Mouse (Mus musculus): Measurements from ENCODE around the gene Gipc3. TPM values are rescaled to one million over a fixed set of nuclear protein-coding genes. Genes with fewer than 3 reads are reported as not detected.
A peak's percentile ranks its signal among the peaks of the same experiment; 100 is the strongest.

The Gipc3 gene
- polyA plus RNA-seq, 1 experiment from 2014 or later, result not detected

- under 1% methylated on average over 68 of the region's 68 CpGs for WGBS
- peak within 1 kb of the TSS; percentile 89 for H3K4me3 ChIP-seq (replicated peaks; ENCODE audit: low read length)
- ATAC-seq, result peak; percentile 93
- H3K27ac ChIP-seq (ENCODE audit: low read length), result peak within 1 kb of the TSS; percentile 97
- no peaks in the 10 kb centered on the region for H3K27me3 ChIP-seq (replicated peaks; ENCODE audit: control insufficient read depth, insufficient read depth, low read length)
- H3K9me3 ChIP-seq (ENCODE audit: control insufficient read depth, low read length), result no peaks in the 10 kb centered on the region
- peaks cover 24% of the 10 kb centered on the region for H3K4me1 ChIP-seq (replicated peaks; ENCODE audit: control insufficient read depth, insufficient read depth, low read length)
- peak within 1 kb of the TSS; percentile 66 for H3K9ac ChIP-seq (replicated peaks; ENCODE audit: low read depth, low read length)
- peaks cover 33% of the 10 kb centered on the region for H3K36me3 ChIP-seq (ENCODE audit: control insufficient read depth, insufficient read depth)
- H3K4me2 ChIP-seq (ENCODE audit: low read length), result peak within 1 kb of the TSS; percentile 83
These were observed 22.3 kb downstream of the Gipc3 start, which contains the start of gene Cactin for GRCm38 (mm10) chr10:81320550-81321347. Cactin (plus strand) TSS chr10:81321103.

- no peaks in the 10 kb centered on the region for H3K27me3 ChIP-seq (replicated peaks; ENCODE audit: control insufficient read depth, insufficient read depth, low read length)
- H3K4me2 ChIP-seq (ENCODE audit: low read length), result peak overlapping the region; percentile 83
- H3K4me3 ChIP-seq (replicated peaks; ENCODE audit: low read length), result peak overlapping the region; percentile 89
- H3K4me1 ChIP-seq (replicated peaks; ENCODE audit: control insufficient read depth, insufficient read depth, low read length), result peaks cover 24% of the 10 kb centered on the region
- WGBS, result under 1% methylated on average over 38 of the region's 38 CpGs
- ATAC-seq, result 0 out of 2 replicates have a peak, but pooled peaks have one; percentile 1
- peak overlapping the region; percentile 44 for H3K9ac ChIP-seq (replicated peaks; ENCODE audit: low read depth, low read length)
- peaks cover 33% of the 10 kb centered on the region for H3K36me3 ChIP-seq (ENCODE audit: control insufficient read depth, insufficient read depth)
- H3K27ac ChIP-seq (ENCODE audit: low read length), result peak overlapping the region; percentile 97
- no peaks in the 10 kb centered on the region for H3K9me3 ChIP-seq (ENCODE audit: control insufficient read depth, low read length)
These were observed 23.1 kb downstream of the Gipc3 start for GRCm38 (mm10) chr10:81319741-81320549.

GRCm38 (mm10) chr10:81319330-81319699, 23.8 kb downstream of the Gipc3 start:
- peaks cover 24% of the 10 kb centered on the region for H3K4me1 ChIP-seq (replicated peaks; ENCODE audit: control insufficient read depth, insufficient read depth, low read length)
- H3K9ac ChIP-seq (replicated peaks; ENCODE audit: low read depth, low read length), result peak overlapping the region; percentile 44
- H3K36me3 ChIP-seq (ENCODE audit: control insufficient read depth, insufficient read depth), result peaks cover 31% of the 10 kb centered on the region
- H3K9me3 ChIP-seq (ENCODE audit: control insufficient read depth, low read length), result no peaks in the 10 kb centered on the region
- H3K4me2 ChIP-seq (ENCODE audit: low read length), result peak overlapping the region; percentile 83
- H3K27ac ChIP-seq (ENCODE audit: low read length), result peak overlapping the region; percentile 97
- ATAC-seq, result no peak
- no peaks in the 10 kb centered on the region for H3K27me3 ChIP-seq (replicated peaks; ENCODE audit: control insufficient read depth, insufficient read depth, low read length)
- peak overlapping the region; percentile 89 for H3K4me3 ChIP-seq (replicated peaks; ENCODE audit: low read length)
- 41% methylated on average over 8 of the region's 8 CpGs for WGBS

- WGBS, result 87% methylated on average over 13 of the region's 13 CpGs
- peaks cover 24% of the 10 kb centered on the region for H3K4me1 ChIP-seq (replicated peaks; ENCODE audit: control insufficient read depth, insufficient read depth, low read length)
- no peak for ATAC-seq
- H3K4me3 ChIP-seq (replicated peaks; ENCODE audit: low read length), result no peak overlapping the region
- peak overlapping the region; percentile 44 for H3K9ac ChIP-seq (replicated peaks; ENCODE audit: low read depth, low read length)
- H3K27me3 ChIP-seq (replicated peaks; ENCODE audit: control insufficient read depth, insufficient read depth, low read length), result no peaks in the 10 kb centered on the region
- no peak overlapping the region for H3K4me2 ChIP-seq (ENCODE audit: low read length)
- H3K36me3 ChIP-seq (ENCODE audit: control insufficient read depth, insufficient read depth), result peaks cover 30% of the 10 kb centered on the region
- no peaks in the 10 kb centered on the region for H3K9me3 ChIP-seq (ENCODE audit: control insufficient read depth, low read length)
- H3K27ac ChIP-seq (ENCODE audit: low read length), result no peak overlapping the region
These were observed 24.3 kb downstream of the Gipc3 start for GRCm38 (mm10) chr10:81318589-81319329.

GRCm38 (mm10) chr10:81317273-81317672, 25.8 kb downstream of the Gipc3 start:
- ATAC-seq, result no peak
- no peak overlapping the region for H3K4me2 ChIP-seq (ENCODE audit: low read length)
- H3K36me3 ChIP-seq (ENCODE audit: control insufficient read depth, insufficient read depth), result peaks cover 24% of the 10 kb centered on the region
- no peak overlapping the region for H3K27ac ChIP-seq (ENCODE audit: low read length)
- H3K4me1 ChIP-seq (replicated peaks; ENCODE audit: control insufficient read depth, insufficient read depth, low read length), result peaks cover 21% of the 10 kb centered on the region
- WGBS, result 16% methylated on average over 20 of the region's 20 CpGs
- no peak overlapping the region for H3K9ac ChIP-seq (replicated peaks; ENCODE audit: low read depth, low read length)
- no peak overlapping the region for H3K4me3 ChIP-seq (replicated peaks; ENCODE audit: low read length)
- H3K27me3 ChIP-seq (replicated peaks; ENCODE audit: control insufficient read depth, insufficient read depth, low read length), result no peaks in the 10 kb centered on the region
- H3K9me3 ChIP-seq (ENCODE audit: control insufficient read depth, low read length), result no peaks in the 10 kb centered on the region

GRCm38 (mm10) chr10:81316338-81317060, 26.6 kb downstream of the Gipc3 start:
- peaks cover 26% of the 10 kb centered on the region for H3K36me3 ChIP-seq (ENCODE audit: control insufficient read depth, insufficient read depth)

GRCm38 (mm10) chr10:81315587-81315986, 27.5 kb downstream of the Gipc3 start:
- Histone ChIP-seq H3K9ac (replicated peaks; ENCODE audit: low read depth, low read length) (no peak overlapping the region), H3K4me3 (replicated peaks; ENCODE audit: low read length) (no peak overlapping the region), H3K4me1 (replicated peaks; ENCODE audit: control insufficient read depth, insufficient read depth, low read length) (peaks cover 13% of the 10 kb centered on the region), H3K27ac (ENCODE audit: low read length) (no peak overlapping the region), H3K4me2 (ENCODE audit: low read length) (no peak overlapping the region), H3K36me3 (ENCODE audit: control insufficient read depth, insufficient read depth) (peaks cover 33% of the 10 kb centered on the region), H3K9me3 (ENCODE audit: control insufficient read depth, low read length) (no peaks in the 10 kb centered on the region), H3K27me3 (replicated peaks; ENCODE audit: control insufficient read depth, insufficient read depth, low read length) (no peaks in the 10 kb centered on the region)
- ATAC-seq, result no peak
- 92% methylated on average over 16 of the region's 16 CpGs for WGBS

More at GRCm38 (mm10) chr10:81316338-81317060, 26.6 kb downstream of the Gipc3 start:
- Histone ChIP-seq H3K4me3 (replicated peaks; ENCODE audit: low read length) (no peak overlapping the region), H3K4me1 (replicated peaks; ENCODE audit: control insufficient read depth, insufficient read depth, low read length) (peaks cover 13% of the 10 kb centered on the region), H3K9me3 (ENCODE audit: control insufficient read depth, low read length) (no peaks in the 10 kb centered on the region), H3K27me3 (replicated peaks; ENCODE audit: control insufficient read depth, insufficient read depth, low read length) (no peaks in the 10 kb centered on the region), H3K27ac (ENCODE audit: low read length) (no peak overlapping the region), H3K4me2 (ENCODE audit: low read length) (no peak overlapping the region), H3K9ac (replicated peaks; ENCODE audit: low read depth, low read length) (no peak overlapping the region)
- no peak for ATAC-seq
- WGBS, result 43% methylated on average over 16 of the region's 16 CpGs

- Histone ChIP-seq H3K27me3 (replicated peaks; ENCODE audit: control insufficient read depth, insufficient read depth, low read length) (no peaks in the 10 kb centered on the region), H3K36me3 (ENCODE audit: control insufficient read depth, insufficient read depth) (peaks cover 38% of the 10 kb centered on the region), H3K27ac (ENCODE audit: low read length) (no peak overlapping the region), H3K9ac (replicated peaks; ENCODE audit: low read depth, low read length) (no peak overlapping the region), H3K4me1 (replicated peaks; ENCODE audit: control insufficient read depth, insufficient read depth, low read length) (peaks cover 4% of the 10 kb centered on the region), H3K4me2 (ENCODE audit: low read length) (no peak overlapping the region), H3K9me3 (ENCODE audit: control insufficient read depth, low read length) (no peaks in the 10 kb centered on the region), H3K4me3 (replicated peaks; ENCODE audit: low read length) (no peak overlapping the region)
- 80% methylated on average over 7 of the region's 7 CpGs for whole genome bisulfite sequencing
- ATAC-seq, result no peak
These were observed 28.9 kb downstream of the Gipc3 start for GRCm38 (mm10) chr10:81314201-81314600.
